Mouse (Mus musculus) induced T-regulatory cell, adult 2 months (primary cell): ENCODE measurements at regions not wholly inside any gene's neighbourhood (a gene's known extent, or its start where the extent isn't known, plus 50 kb on each side); places are given as distances from the start of the nearest gene placed in this dataset.
A peak's percentile ranks its signal among the peaks of the same experiment; 100 is the strongest.

Experiments
- DNase-seq: peaks from one replicate; pipeline ENCODE4 v3.0.0-alpha.2; 2012; ENCODE audit warnings: low read depth

DNA sequence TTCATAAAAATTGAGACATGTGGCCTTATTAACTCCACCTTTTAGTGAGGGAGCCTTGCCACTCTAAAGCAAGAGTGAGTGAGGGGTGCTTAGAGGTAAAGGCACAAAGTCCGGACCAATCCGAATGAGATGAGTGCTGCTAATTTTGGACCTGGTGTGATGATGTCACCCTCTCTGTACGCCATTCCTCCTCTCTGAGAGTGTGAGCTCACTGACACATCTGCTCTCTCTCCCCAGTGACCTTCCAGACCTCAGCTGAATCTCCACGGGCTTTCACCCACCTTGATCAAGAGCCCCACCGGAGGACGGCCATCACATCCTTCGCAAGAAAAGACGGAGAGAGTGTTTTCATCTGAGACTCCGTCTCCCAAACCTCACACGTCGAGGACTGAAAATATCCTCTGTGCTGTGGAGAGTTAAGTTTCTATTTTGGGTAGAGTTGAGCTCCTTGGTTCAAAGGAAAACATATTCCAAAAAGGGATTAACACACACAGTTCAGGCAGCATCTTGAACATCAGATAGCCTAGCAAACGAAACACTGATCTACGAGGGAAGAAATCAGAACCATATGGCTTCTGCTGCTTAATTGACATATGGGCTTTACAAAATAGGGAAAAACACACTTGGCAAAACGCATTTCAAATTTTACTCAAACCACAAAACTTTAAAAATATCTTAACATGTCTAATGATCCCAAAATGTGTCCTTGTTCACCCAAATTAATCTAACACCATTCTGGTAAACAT, 96.2 kb upstream of the 3110018I06Rik start:
- DNase-seq: no peak

- no peak for DNase-seq
These were observed 94.0 kb upstream of the 3110018I06Rik start for GRCm38 (mm10) chr12:107394467-107394866.

DNA sequence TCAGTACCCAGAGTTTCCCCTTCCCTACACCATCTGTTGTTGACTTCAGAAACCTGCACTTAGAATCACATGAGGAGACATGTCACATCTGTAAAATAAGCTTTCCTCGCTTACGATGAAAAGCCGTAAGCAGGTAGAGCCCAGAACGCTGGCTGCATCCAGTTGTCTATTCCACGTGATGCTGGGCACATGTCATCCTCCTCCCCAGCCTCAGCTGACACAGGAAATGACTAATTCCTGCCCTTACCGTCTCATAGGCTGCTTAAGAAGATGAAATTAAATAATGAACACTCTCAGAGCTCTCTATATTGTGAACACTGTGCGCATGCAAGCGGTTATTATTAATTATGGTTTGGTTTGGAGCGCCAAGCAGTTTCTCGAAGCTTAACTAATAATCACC, 83.6 kb upstream of the 3110018I06Rik start:
- peak; percentile 73 for DNase-seq

GRCm38 (mm10) chr12:107423923-107424322, 64.5 kb upstream of the 3110018I06Rik start:
- DNase-seq: no peak

DNA sequence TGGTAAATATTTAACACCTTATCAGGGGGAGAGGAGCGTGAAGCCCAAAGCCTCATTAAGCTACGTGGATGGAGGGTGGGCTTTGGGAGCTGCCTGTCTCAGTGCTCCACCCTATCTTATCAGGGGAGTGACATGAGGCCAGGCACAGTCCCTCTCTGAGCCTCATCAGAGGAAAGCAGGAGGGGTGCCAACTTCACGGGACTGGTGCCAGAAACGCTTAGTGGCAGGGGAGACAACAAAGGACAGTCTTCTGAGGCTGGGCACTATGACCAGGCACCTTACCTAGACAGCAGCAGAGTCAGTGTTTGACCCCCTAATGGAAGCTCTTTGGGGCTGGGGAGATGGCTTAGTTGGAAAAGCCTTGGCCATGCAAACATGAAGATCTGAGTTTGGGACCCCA, 49.9 kb upstream of the 3110018I06Rik start:
- no peak for DNase-seq
